Mouse (Mus musculus) forebrain, embryonic 10.5 days (tissue): ENCODE results near the gene Mmp28. TPM values are rescaled to one million over a fixed set of nuclear protein-coding genes. Genes with fewer than 3 reads are reported as not detected.

Source experiments
- DNase-seq: peaks from one replicate; pipeline ENCODE4 v3.0.0-alpha.2; 2017; ENCODE audit warnings: low spot score; ENCODE audit errors: extremely low spot score
- H3K27ac ChIP-seq: fragments of 300-500 bp; sonication (generic); 2 replicates; pipeline ENCODE4 v1.5.1; 2016; ENCODE audit warnings: mild to moderate bottlenecking
- H3K27me3 ChIP-seq: fragments of 300-500 bp; sonication (generic); 2 replicates; pipeline ENCODE4 v1.6.1; 2016; ENCODE audit warnings: mild to moderate bottlenecking; ENCODE audit not compliant: poor library complexity, severe bottlenecking
- H3K36me3 ChIP-seq: fragments of 300-500 bp; sonication (generic); replicated peaks from 2 replicates; pipeline ENCODE4 v1.6.1; 2016; ENCODE audit warnings: mild to moderate bottlenecking, moderate library complexity
- H3K4me1 ChIP-seq: fragments of 300-500 bp; sonication (generic); 2 replicates; pipeline ENCODE4 v1.6.1; 2016
- H3K4me3 ChIP-seq: fragments of 300-500 bp; sonication (generic); 2 replicates; pipeline ENCODE4 v1.5.1; 2016; ENCODE audit warnings: mild to moderate bottlenecking, moderate library complexity
- H3K9me3 ChIP-seq: fragments of 300-500 bp; sonication (generic); 2 replicates; pipeline ENCODE4 v1.6.1; 2016; ENCODE audit warnings: mild to moderate bottlenecking, moderate library complexity
- WGBS: fragments of 180-500 bp; shearing (Covaris S2); methylation state at CpG from one replicate; pipeline ENCODE4 v1.1.7; 2016; 5-methylcytosine and 5-hydroxymethylcytosine counted together
- polyA plus RNA-seq: library from polyadenylated mRNA; unstranded; fragments of >200 nt; fragmentation: Nextera tagmentation; extraction: Ambion mirVana; gene quantifications from 2 replicates; pipeline ENCODE4 v1.2.1, GENCODE M21; 2016

Mmp28 gene
- polyA plus RNA-seq, 1 experiment from 2014 or later, result 1.1 TPM

DNA sequence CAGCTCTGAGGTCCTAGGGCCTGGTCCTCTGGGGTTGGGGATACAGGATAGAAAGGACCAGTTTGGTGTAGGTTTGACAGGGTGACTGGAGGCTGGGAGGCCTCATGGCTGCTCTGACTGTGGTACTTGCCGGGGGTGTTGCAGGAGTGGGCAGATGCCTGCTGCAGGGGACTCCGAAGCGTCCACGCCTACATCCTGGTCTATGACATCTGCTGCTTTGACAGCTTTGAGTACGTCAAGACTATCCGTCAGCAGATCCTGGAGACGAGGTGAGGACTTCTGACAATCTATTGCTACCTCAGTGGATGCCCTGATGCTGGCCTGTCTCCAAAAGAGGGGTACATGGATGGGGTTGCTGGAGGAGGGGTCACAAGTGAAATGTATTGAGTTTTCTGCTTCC is 45.2 kb downstream of the Mmp28 start:
- no peak overlapping the region for H3K4me3 ChIP-seq
- no peaks in the 10 kb centered on the region for H3K36me3 ChIP-seq
- peaks cover 75% of the 10 kb centered on the region for H3K27me3 ChIP-seq
- H3K9me3 ChIP-seq, result no peaks in the 10 kb centered on the region
- no peak for DNase-seq
- 82% methylated on average over 7 of the region's 7 CpGs for WGBS
- peaks cover 30% of the 10 kb centered on the region for H3K4me1 ChIP-seq
- H3K27ac ChIP-seq, result no peak overlapping the region

DNA sequence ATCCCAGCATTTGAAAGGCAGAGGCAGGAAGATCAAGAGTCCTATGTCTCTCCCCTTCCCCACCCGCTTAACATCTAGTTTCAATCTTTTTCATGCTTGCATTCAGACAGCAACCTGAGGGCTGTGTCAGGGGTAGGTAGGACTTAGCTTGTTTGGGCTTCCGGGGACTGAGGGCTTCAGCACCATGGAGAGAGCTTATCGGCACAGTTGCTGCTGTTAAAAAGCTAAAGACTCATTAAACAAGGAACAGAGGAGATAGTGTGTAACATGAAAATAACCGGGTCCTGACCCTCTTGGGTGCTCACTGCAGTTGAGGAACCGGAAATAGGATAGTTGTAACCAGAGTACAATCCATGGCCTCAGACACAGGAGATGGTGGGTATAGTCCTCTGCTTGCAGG is 45.8 kb downstream of the Mmp28 start:
- no peak overlapping the region for H3K4me3 ChIP-seq
- H3K27me3 ChIP-seq, result peaks cover 75% of the 10 kb centered on the region
- no peak overlapping the region for H3K27ac ChIP-seq
- DNase-seq, result peak; percentile 52
- no peaks in the 10 kb centered on the region for H3K36me3 ChIP-seq
- peaks cover 30% of the 10 kb centered on the region for H3K4me1 ChIP-seq
- no peaks in the 10 kb centered on the region for H3K9me3 ChIP-seq
- WGBS, result 13% methylated on average over 5 of the region's 5 CpGs

- no peak for DNase-seq
- peaks cover 53% of the 10 kb centered on the region for H3K27me3 ChIP-seq
- WGBS, result 29% methylated on average over 6 of the region's 6 CpGs
- H3K27ac ChIP-seq, result peak overlapping the region; percentile 88
- H3K4me1 ChIP-seq, result peaks cover 22% of the 10 kb centered on the region
- no peaks in the 10 kb centered on the region for H3K36me3 ChIP-seq
- peak overlapping the region; percentile 85 for H3K4me3 ChIP-seq
- no peaks in the 10 kb centered on the region for H3K9me3 ChIP-seq
Measured at GRCm38 (mm10) chr11:83410510-83410909, 52.4 kb downstream of the Mmp28 start.

GRCm38 (mm10) chr11:83409792-83410291 is 53.0 kb downstream of the Mmp28 start:
- Histone ChIP-seq H3K36me3 (no peaks in the 10 kb centered on the region), H3K27ac (peak overlapping the region; percentile 88)
- under 1% methylated on average over 34 of the region's 40 CpGs for WGBS

DNA sequence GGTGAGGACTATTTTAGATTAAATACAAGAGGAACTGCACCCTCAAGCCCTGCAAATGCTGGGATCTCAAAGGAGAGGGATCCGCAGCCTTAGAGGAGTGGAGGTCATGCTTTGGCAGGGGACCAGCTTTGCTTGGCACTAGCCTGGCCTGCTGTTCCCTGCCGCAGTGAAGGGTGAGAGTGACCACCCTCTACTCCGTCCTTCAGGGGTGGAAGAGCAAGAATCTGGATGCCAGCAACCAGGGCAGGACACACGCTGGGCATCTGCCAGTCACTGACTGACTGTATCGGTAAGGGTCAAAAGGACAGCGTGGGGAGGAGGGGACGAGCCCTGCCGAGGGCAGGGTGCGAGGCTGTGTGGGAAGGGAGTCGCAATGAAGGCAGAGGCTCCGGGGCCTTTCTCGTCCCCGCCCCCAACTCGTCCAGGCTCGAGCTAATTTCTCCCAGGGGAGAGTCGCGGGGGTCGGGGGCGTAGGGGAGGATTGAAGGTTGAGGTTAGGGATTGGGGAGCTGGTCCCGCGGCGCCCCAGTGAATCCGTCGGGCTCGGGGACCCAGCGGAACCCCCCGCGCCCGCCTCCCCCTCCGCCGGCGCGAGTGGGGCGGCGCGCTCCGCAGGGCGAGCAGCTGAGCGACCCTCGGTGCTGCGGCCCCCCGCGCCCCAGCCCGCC is 53.6 kb downstream of the Mmp28 start, which contains the start of gene Rasl10b:
Rasl10b (plus strand) TSS at position 51 of the 668 bp plus-strand sequence.
- Histone ChIP-seq H3K4me3 (peak within 1 kb of the TSS; percentile 85), H3K9me3 (no peaks in the 10 kb centered on the region), H3K27me3 (peaks cover 53% of the 10 kb centered on the region), H3K4me1 (peaks cover 22% of the 10 kb centered on the region), H3K27ac (peak within 1 kb of the TSS; percentile 88), H3K36me3 (peaks cover 5% of the 10 kb centered on the region)
- DNase-seq, result peak; percentile 41
- WGBS, result 2% methylated on average over 43 of the region's 44 CpGs

More at GRCm38 (mm10) chr11:83409792-83410291, 53.0 kb downstream of the Mmp28 start:
- Histone ChIP-seq H3K27me3 (peaks cover 53% of the 10 kb centered on the region), H3K4me3 (peak overlapping the region; percentile 85), H3K9me3 (no peaks in the 10 kb centered on the region), H3K4me1 (peaks cover 22% of the 10 kb centered on the region)
- no peak for DNase-seq

GRCm38 (mm10) chr11:83408242-83408641 is 54.6 kb downstream of the Mmp28 start:
- Histone ChIP-seq H3K9me3 (no peaks in the 10 kb centered on the region), H3K27ac (no peak overlapping the region), H3K36me3 (peaks cover 14% of the 10 kb centered on the region), H3K27me3 (peaks cover 49% of the 10 kb centered on the region), H3K4me3 (no peak overlapping the region), H3K4me1 (peaks cover 22% of the 10 kb centered on the region)
- no peak for DNase-seq
- WGBS, result 52% methylated on average over 8 of the region's 8 CpGs

GRCm38 (mm10) chr11:83406391-83406790 is 56.5 kb downstream of the Mmp28 start:
- Histone ChIP-seq H3K9me3 (no peaks in the 10 kb centered on the region), H3K27me3 (peaks cover 32% of the 10 kb centered on the region), H3K36me3 (peaks cover 26% of the 10 kb centered on the region), H3K4me1 (peaks cover 22% of the 10 kb centered on the region), H3K4me3 (no peak overlapping the region), H3K27ac (no peak overlapping the region)
- 71% methylated on average over 3 of the region's 3 CpGs for WGBS
- no peak for DNase-seq

GRCm38 (mm10) chr11:83403787-83404186 is 59.1 kb downstream of the Mmp28 start:
- Histone ChIP-seq H3K4me3 (no peak overlapping the region), H3K27ac (no peak overlapping the region), H3K4me1 (peaks cover 5% of the 10 kb centered on the region), H3K36me3 (peaks cover 37% of the 10 kb centered on the region), H3K27me3 (peaks cover 13% of the 10 kb centered on the region), H3K9me3 (no peaks in the 10 kb centered on the region)
- 88% methylated on average over 7 of the region's 7 CpGs for WGBS
- DNase-seq, result no peak

DNA sequence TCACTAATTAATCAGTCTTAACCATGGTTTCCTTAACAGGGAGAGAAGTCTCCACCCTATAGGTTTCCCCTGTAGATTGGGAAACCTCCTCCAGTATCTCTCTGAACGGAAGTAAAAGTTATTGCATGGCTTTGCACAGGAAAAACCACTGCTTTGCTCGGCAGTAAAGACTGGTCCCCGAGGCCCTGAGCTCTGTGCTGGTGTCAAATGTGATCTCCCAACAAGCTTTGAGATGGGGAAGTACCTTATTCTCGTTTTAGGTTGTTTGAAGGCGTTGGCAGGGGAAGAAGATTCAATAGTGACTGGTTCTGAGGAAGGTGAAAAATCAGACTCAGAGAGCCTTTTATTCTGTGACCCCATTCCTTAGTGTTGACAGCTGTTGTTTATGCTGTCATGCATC is 64.1 kb downstream of the Mmp28 start:
- H3K9me3 ChIP-seq, result no peaks in the 10 kb centered on the region
- no peak for DNase-seq
- H3K27ac ChIP-seq, result no peak overlapping the region
- H3K4me1 ChIP-seq, result peaks cover 15% of the 10 kb centered on the region
- no peak overlapping the region for H3K4me3 ChIP-seq
- no peaks in the 10 kb centered on the region for H3K27me3 ChIP-seq
- peaks cover 52% of the 10 kb centered on the region for H3K36me3 ChIP-seq
- 88% methylated on average over 5 of the region's 5 CpGs for WGBS

DNA sequence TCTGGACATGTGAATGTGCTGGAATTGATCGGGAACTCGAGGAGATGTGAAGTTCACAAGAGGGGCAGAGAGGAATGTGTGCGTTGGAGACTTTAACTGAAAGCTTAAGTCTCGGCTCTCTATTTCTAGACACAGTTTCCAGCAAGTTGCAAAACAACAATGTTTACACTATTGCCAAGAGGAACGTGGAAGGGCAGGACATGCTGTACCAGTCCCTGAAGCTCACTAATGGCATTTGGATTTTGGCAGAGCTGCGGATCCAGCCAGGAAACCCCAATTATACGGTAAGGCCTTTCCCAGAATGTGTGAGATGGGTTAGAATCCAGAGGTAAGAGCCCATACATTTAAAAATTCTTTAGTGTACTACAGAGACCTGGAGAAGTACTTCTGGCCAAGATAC is 65.2 kb downstream of the Mmp28 start:
- 94% methylated on average over 7 of the region's 7 CpGs for WGBS
- Histone ChIP-seq H3K4me3 (no peak overlapping the region), H3K36me3 (peaks cover 52% of the 10 kb centered on the region)

DNA sequence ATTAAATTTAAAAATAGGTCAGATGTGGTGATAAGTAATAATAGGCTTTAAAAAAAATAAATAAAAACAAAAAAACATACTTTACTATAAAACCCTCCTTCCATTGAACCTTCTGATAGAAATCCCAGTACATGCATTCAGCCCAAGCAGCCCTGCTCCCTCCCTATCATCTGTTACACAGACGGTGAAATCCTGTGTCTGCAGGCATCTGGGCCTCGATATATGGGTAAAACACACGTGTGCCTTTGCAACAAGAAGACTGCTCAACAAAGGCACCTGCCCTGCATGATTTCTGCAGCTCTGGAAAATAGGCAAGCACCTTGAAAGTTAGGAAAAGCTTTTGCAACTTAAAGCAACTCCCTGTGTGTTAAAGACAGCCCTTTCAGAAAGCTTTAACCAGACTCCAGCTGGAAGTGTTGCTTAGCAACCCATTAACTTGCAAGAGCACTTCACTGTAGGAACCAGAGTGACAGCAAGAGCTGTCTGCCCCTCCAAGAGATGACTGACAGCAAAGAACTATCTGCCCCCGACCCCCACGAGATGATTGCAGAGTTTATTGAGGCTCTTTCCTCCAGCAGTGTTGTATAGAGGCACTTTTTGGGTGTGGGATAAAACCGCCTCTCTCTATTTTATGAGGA is 68.0 kb downstream of the Mmp28 start:
- peaks cover 67% of the 10 kb centered on the region for H3K36me3 ChIP-seq
- no peak for DNase-seq
- WGBS, result 40% methylated on average over 6 of the region's 6 CpGs
- no peak overlapping the region for H3K4me3 ChIP-seq
- peaks cover 15% of the 10 kb centered on the region for H3K4me1 ChIP-seq
- no peaks in the 10 kb centered on the region for H3K27me3 ChIP-seq
- no peaks in the 10 kb centered on the region for H3K9me3 ChIP-seq
- no peak overlapping the region for H3K27ac ChIP-seq

More for the DNA sequence above, 65.2 kb downstream of the Mmp28 start:
- no peak for DNase-seq
- no peaks in the 10 kb centered on the region for H3K27me3 ChIP-seq
- peaks cover 15% of the 10 kb centered on the region for H3K4me1 ChIP-seq
- H3K9me3 ChIP-seq, result no peaks in the 10 kb centered on the region
- H3K27ac ChIP-seq, result no peak overlapping the region

DNA sequence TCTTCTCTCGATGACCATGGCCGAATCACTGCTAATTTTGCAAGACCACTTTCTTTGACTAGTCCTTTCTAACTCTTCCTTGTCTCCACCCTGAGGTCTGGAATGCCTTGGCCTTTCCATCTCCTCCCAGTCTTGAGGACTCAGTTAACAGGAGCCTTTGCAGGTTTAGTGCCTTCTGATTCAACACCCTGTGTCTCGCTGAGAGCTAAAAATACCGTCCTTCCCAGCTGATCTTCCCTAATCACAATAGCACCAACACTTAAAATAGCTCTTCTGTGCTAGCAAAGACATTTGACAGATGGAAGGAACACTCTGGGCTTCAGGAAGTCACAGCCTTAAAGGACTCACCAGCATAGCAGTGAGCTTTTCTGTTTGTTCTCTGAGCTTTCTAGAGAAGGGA is 69.8 kb downstream of the Mmp28 start:
- 93% methylated on average over 4 of the region's 4 CpGs for WGBS
- peaks cover 15% of the 10 kb centered on the region for H3K4me1 ChIP-seq
- no peaks in the 10 kb centered on the region for H3K9me3 ChIP-seq
- peaks cover 69% of the 10 kb centered on the region for H3K36me3 ChIP-seq
- H3K27me3 ChIP-seq, result no peaks in the 10 kb centered on the region
- no peak overlapping the region for H3K4me3 ChIP-seq
- no peak for DNase-seq
- no peak overlapping the region for H3K27ac ChIP-seq
